Mouse (Mus musculus) hindbrain, embryonic 15.5 days (tissue): ENCODE measurements at regions not wholly inside any gene's neighbourhood (a gene's known extent, or its start where the extent isn't known, plus 50 kb on each side); places are given as distances from the start of the nearest gene placed in this dataset.
A peak's percentile ranks its signal among the peaks of the same experiment; 100 is the strongest.

Experiments
- ATAC-seq: fragments of 200-750 bp; cut with Nextera tagmentation; 2 replicates; pipeline ENCODE4 v1.8.0; 2017; ENCODE audit warnings: low read depth, moderate number of reproducible peaks, moderate TSS enrichment; ENCODE audit not compliant: low FRiP score
- H3K27ac ChIP-seq: fragments of 300-500 bp; sonication (generic); replicated peaks from 2 replicates; pipeline ENCODE4 v1.5.1; 2015; ENCODE audit warnings: mild to moderate bottlenecking, inconsistent platforms
- H3K27me3 ChIP-seq: fragments of 300-500 bp; sonication (generic); 2 replicates; pipeline ENCODE4 v1.6.1; 2015; ENCODE audit warnings: control low read depth, inconsistent platforms
- H3K36me3 ChIP-seq: fragments of 300-500 bp; sonication (generic); 2 replicates; pipeline ENCODE4 v1.6.1; 2015; ENCODE audit warnings: control low read depth, inconsistent platforms
- H3K4me1 ChIP-seq: fragments of 300-500 bp; sonication (generic); replicated peaks from 2 replicates; pipeline ENCODE4 v1.6.1; 2015; ENCODE audit warnings: control low read depth, inconsistent platforms
- H3K4me2 ChIP-seq: fragments of 300-500 bp; sonication (generic); 2 replicates; pipeline ENCODE4 v1.6.1; 2015; ENCODE audit warnings: moderate library complexity, mild to moderate bottlenecking, inconsistent platforms
- H3K4me3 ChIP-seq: fragments of 300-500 bp; sonication (generic); 2 replicates; pipeline ENCODE4 v1.5.1; 2015; ENCODE audit warnings: mild to moderate bottlenecking, inconsistent platforms
- H3K9ac ChIP-seq: fragments of 300-500 bp; sonication (generic); 2 replicates; pipeline ENCODE4 v1.6.1; 2015; ENCODE audit warnings: inconsistent platforms
- H3K9me3 ChIP-seq: fragments of 300-500 bp; sonication (generic); 2 replicates; pipeline ENCODE4 v1.6.1; 2016; ENCODE audit warnings: control low read depth, inconsistent platforms
- WGBS: fragments of 180-500 bp; shearing (Covaris S2); methylation state at CpG from one replicate; pipeline ENCODE4 v1.1.7; 2015; 5-methylcytosine and 5-hydroxymethylcytosine counted together

DNA sequence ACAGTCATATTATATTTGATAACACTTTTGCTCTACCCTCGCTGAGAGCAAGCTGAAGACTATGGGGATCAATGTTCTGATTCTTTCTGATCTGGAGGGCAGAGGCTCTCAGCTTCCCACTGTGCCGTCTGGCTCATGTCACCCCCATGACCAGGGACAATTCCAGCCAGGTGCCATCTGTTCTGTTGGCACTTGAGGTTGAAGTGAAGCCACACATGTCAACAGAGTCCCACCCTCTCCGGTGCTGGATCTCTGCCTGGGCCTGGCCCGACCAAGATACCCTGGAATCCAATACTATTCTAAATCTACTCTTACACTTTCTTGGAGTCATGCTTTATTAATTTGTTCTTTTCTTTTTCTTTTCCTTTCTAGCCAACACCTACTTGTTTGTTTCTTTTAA, 538.0 kb downstream of the Etv1 start:
- Histone ChIP-seq H3K9ac (no peak overlapping the region), H3K4me2 (no peak overlapping the region), H3K27ac (no peak overlapping the region), H3K4me3 (no peak overlapping the region), H3K9me3 (no peaks in the 10 kb centered on the region), H3K27me3 (no peaks in the 10 kb centered on the region), H3K4me1 (no peaks in the 10 kb centered on the region), H3K36me3 (no peaks in the 10 kb centered on the region)
- ATAC-seq: 0 out of 2 replicates have a peak, but pooled peaks have one; percentile 61
- WGBS: 79% methylated on average over 4 of the region's 4 CpGs

DNA sequence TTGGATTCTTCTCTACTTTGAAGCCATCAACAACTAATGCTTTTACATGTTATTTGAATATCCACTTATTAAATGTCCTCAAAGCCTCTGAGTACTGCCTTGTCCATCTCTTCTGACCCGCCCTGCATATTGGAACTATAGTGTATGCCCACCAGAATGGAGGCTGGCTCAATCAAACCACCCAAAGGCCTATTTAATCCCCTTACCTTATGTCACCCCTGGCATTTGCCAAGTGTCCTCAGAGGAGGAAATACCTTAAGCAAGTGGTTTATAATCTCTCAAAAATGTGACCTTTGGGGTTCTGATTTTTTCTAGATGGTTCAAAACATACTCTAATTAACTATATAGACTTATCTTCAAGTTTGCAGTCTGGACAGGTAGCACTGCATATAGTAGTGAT, 542.3 kb downstream of the Etv1 start:
- no peak for ATAC-seq
- no peaks in the 10 kb centered on the region for H3K9me3 ChIP-seq
- no peak overlapping the region for H3K9ac ChIP-seq
- H3K4me2 ChIP-seq: no peak overlapping the region
- no peak overlapping the region for H3K27ac ChIP-seq
- H3K4me3 ChIP-seq: no peak overlapping the region
- H3K4me1 ChIP-seq: no peaks in the 10 kb centered on the region
- no peaks in the 10 kb centered on the region for H3K27me3 ChIP-seq
- 83% methylated on average over 1 of the region's 1 CpGs for WGBS
- H3K36me3 ChIP-seq: no peaks in the 10 kb centered on the region

DNA sequence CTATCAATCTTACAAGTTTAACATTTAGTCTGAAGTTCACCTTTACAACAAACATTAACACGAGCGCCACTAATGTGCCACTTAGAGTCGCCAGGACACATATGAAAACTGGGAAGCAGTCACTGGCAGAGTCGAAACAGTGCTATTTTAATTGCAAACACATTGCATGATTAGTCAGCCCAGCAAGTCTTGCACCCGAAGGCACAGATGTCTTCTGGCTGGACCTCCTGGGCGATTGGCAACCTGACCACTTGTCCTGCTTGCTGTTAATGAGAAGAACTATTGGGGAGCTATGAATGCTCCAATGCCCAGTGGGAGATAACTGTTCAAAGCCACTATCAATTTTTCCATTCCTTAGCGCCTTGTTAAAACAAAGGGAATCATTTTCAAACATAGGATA, 547.0 kb downstream of the Etv1 start:
- Histone ChIP-seq H3K27me3 (no peaks in the 10 kb centered on the region), H3K4me2 (no peak overlapping the region), H3K9ac (no peak overlapping the region), H3K36me3 (no peaks in the 10 kb centered on the region), H3K9me3 (no peaks in the 10 kb centered on the region), H3K4me1 (no peaks in the 10 kb centered on the region), H3K4me3 (no peak overlapping the region), H3K27ac (no peak overlapping the region)
- ATAC-seq: no peak
- 68% methylated on average over 7 of the region's 7 CpGs for WGBS

DNA sequence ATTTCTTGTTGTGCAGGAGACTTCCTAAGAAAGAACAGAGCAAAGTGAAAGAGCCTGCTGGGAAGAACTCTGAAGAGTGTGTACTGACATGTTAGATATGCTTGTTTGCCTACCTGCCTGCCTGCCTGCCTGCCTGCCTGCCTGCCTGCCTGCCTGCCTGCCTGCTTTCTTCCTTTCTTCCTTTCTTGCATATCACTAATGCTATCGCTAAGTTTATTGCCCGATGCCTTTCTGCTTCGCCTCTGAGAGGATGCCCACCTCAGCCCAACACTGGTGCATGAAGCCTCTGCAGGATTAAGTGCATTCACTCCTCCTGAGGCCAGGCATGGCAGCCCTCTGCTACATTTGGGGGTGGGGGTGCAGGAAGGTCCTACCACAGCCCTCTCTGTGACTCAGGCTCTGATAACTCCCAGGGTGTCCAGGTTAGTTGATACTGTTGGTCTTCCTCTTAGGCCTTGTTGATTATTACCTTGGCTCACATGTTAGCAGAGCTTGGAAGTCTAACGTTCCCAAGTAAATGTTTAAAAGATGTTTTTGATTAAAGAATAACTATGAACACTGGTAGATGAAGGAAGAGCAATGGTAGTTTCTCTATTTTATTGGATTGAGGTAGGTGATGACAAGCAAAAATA, 547.6 kb downstream of the Etv1 start:
- H3K9me3 ChIP-seq: no peaks in the 10 kb centered on the region
- no peaks in the 10 kb centered on the region for H3K36me3 ChIP-seq
- H3K27ac ChIP-seq: no peak overlapping the region
- H3K9ac ChIP-seq: no peak overlapping the region
- H3K27me3 ChIP-seq: no peaks in the 10 kb centered on the region
- ATAC-seq: no peak
- no peak overlapping the region for H3K4me3 ChIP-seq
- H3K4me1 ChIP-seq: no peaks in the 10 kb centered on the region
- no peak overlapping the region for H3K4me2 ChIP-seq
- 81% methylated on average over 4 of the region's 4 CpGs for WGBS

DNA sequence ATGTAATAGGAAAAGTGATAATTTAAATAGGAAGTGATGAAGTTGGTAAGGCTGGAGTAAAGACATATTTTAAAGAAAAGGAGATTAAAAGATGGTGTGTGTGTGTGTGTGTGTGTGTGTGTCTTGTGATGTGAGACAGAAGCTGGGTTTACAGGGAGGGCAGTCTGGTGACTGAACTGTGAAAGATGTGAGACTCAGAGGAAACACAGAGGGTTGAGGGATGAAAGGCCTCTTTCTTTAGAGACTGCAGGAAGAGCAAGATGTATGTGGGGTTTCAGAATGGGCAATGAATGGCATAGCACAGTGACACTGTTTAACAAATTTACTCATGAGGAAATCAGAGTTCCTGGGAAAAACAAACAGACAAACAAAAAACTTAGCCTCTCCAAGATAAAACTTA, 549.2 kb downstream of the Etv1 start:
- H3K4me1 ChIP-seq: no peaks in the 10 kb centered on the region
- H3K4me2 ChIP-seq: no peak overlapping the region
- H3K9me3 ChIP-seq: no peaks in the 10 kb centered on the region
- H3K4me3 ChIP-seq: no peak overlapping the region
- no peak overlapping the region for H3K9ac ChIP-seq
- no peak overlapping the region for H3K27ac ChIP-seq
- H3K27me3 ChIP-seq: no peaks in the 10 kb centered on the region
- H3K36me3 ChIP-seq: no peaks in the 10 kb centered on the region
- ATAC-seq: no peak

DNA sequence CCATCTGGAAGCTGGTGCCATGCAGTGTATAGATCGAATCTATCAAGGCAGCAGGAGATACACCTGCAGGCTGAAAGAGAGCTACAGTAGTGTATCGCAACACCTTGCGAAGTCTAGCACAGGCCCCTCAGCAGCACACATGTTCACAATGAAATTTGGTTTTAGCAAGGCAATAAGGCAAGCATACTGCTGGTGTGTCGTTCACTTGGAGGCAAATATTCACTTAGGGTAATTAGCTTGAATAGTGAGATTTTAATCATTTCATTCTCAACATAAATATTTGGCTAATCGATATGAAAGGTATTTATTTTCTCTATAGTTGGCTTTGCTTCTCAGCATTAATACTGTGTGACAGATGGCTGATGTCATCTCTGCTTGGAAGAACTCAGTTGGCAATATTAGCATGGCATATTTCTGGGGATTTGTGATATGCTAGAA, 559.9 kb downstream of the Etv1 start:
- Histone ChIP-seq H3K9me3 (no peaks in the 10 kb centered on the region), H3K36me3 (no peaks in the 10 kb centered on the region), H3K27ac (no peak overlapping the region), H3K9ac (no peak overlapping the region), H3K4me2 (no peak overlapping the region), H3K4me3 (no peak overlapping the region), H3K4me1 (no peaks in the 10 kb centered on the region), H3K27me3 (no peaks in the 10 kb centered on the region)
- peak; percentile 74 for ATAC-seq
- WGBS: 74% methylated on average over 5 of the region's 5 CpGs

DNA sequence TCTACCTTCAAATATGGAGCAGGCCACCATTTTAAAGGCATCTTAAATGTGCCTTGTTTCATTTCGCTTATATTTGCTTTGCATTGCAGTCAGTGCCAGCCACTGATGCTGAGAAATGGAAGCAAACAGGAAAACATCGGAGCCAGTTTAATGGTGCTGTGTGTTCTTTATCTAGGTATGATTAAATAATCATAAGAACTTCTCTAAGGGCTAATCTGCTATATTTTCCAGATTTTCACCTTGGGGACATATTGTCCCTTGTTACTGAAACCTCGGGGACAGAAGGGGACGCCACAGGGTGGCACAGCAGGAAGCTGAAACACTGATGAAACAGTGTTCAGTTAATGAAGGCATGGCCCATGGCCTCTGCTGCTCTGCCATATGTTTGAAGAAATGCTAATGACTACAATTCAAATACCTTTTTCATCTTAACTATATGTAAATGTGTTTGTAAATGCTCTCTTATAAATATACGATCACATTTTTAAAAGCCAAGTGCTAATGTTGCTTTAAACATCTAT, 562.6 kb downstream of the Etv1 start:
- no peak overlapping the region for H3K27ac ChIP-seq
- no peak overlapping the region for H3K9ac ChIP-seq
- H3K36me3 ChIP-seq: no peaks in the 10 kb centered on the region
- H3K4me3 ChIP-seq: no peak overlapping the region
- no peak overlapping the region for H3K4me2 ChIP-seq
- no peaks in the 10 kb centered on the region for H3K9me3 ChIP-seq
- H3K4me1 ChIP-seq: no peaks in the 10 kb centered on the region
- no peaks in the 10 kb centered on the region for H3K27me3 ChIP-seq
- WGBS: 62% methylated on average over 5 of the region's 5 CpGs
- peak; percentile 56; the same call in 1 of the 2 replicates for ATAC-seq

DNA sequence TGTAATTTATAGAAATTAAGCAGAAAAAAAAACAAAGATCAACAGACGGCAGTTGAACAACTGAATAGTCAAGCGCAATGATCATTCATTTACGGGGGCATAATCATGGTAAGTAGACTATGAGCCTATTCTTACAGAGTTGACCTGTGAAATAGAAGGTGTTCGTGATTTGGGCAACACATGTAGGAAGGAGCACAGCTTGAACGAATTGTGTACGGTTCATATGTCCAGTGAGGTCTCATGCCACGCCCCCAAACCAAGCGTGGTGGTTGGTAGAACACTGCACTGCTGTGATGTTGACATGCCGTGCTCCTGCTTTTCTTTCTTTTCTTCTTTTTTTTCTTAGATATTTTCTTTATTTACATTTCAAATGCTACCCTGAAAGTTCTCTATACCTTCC, 563.1 kb downstream of the Etv1 start:
- Histone ChIP-seq H3K4me2 (no peak overlapping the region), H3K9me3 (no peaks in the 10 kb centered on the region), H3K36me3 (no peaks in the 10 kb centered on the region), H3K27ac (no peak overlapping the region), H3K4me1 (no peaks in the 10 kb centered on the region), H3K9ac (no peak overlapping the region), H3K27me3 (no peaks in the 10 kb centered on the region), H3K4me3 (no peak overlapping the region)
- peak; percentile 63; the same call in 1 of the 2 replicates for ATAC-seq
- WGBS: 75% methylated on average over 9 of the region's 9 CpGs

DNA sequence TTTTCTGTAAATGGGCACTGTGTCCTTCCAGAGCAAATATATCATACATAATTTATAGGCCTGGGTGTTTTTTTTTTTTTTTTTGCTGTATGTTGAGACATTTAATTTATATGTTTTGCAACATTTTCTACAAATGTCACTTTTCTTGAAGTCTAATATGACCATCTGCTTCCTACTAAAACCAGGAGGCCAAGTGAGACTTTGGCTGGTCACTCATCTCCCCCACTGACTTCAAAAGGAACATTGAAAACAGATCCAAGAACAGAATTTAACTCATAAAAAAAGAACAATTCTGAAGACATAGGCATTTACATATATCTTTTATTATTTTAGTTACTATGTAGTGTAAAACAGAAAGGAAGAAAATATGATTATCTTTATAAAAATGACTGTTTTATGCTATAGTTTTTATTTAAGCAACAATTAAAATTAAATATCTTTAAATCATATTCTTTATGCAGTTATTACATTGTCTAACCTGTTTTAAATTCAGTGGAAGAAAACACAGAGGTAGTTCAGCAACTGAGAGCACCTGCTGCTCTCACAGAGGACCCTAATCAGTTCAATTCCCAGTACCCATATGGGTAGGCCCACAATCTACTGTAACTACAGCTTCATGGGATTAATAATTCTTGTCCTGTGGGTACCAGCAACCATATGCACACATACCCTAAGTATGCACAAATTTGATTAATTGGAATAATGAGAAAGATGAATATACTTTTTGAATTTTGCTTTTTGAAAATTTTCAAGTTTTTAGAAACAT, 592.5 kb downstream of the Etv1 start:
- Histone ChIP-seq H3K9me3 (no peaks in the 10 kb centered on the region), H3K4me1 (no peaks in the 10 kb centered on the region), H3K27ac (no peak overlapping the region), H3K27me3 (no peaks in the 10 kb centered on the region), H3K4me2 (no peak overlapping the region), H3K4me3 (no peak overlapping the region), H3K36me3 (no peaks in the 10 kb centered on the region), H3K9ac (no peak overlapping the region)
- no peak for ATAC-seq

DNA sequence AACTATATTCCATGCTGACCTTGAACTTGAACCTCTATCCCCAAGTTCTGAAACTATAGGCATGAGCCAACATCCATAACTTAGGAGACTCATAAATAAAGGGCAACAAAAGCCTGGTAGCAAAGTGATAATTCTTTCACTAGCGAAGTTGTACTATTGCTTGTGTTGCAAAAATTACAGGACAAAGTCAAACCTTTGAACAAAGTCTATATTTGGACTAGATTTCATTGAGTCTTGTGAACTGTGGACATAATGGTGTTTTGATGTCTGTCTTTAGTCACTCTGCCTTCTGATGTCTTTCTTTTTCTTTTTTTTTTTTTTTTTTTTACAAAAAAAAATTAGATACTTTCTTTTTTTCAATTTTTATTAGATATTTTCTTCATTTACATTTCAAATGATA, 594.5 kb downstream of the Etv1 start:
- WGBS: 94% methylated on average over 1 of the region's 1 CpGs
- Histone ChIP-seq H3K9ac (no peak overlapping the region), H3K4me2 (no peak overlapping the region), H3K27ac (no peak overlapping the region), H3K36me3 (no peaks in the 10 kb centered on the region), H3K4me1 (no peaks in the 10 kb centered on the region), H3K9me3 (no peaks in the 10 kb centered on the region), H3K4me3 (no peak overlapping the region), H3K27me3 (no peaks in the 10 kb centered on the region)
- ATAC-seq: no peak
